Mouse (Mus musculus) lung, adult 2 months (tissue): Measurements from ENCODE around the gene Pi16.

ENCODE experiments used
- CTCF ChIP-seq: fragments of 200-500 bp; IDR thresholded peaks from 2 replicates; pipeline ENCODE4 v1.5.1; 2011; ENCODE audit warnings: mild to moderate bottlenecking, low read length, control low read depth; ENCODE audit not compliant: insufficient read depth
- POLR2A ChIP-seq: fragments of 200-500 bp; IDR thresholded peaks from 2 replicates; pipeline ENCODE4 v1.6.1; 2011; ENCODE audit warnings: low read depth, mild to moderate bottlenecking, control low read depth, low read length, borderline replicate concordance; ENCODE audit errors: extremely low read depth

- TF ChIP-seq POLR2A, result no peak
- no peak for TF ChIP-seq CTCF
These were observed 23.2 kb downstream of the Pi16 start for GRCm38 (mm10) chr17:29340406-29341261.
